Mouse (Mus musculus): Measurements from ENCODE around the gene Colgalt1. TPM values are rescaled to one million over a fixed set of nuclear protein-coding genes. Genes with fewer than 3 reads are reported as not detected.

Colgalt1 gene
- total and polyA plus RNA-seq, 3 experiments: 72.0 to 85.3 (median 73.7) TPM

DNA sequence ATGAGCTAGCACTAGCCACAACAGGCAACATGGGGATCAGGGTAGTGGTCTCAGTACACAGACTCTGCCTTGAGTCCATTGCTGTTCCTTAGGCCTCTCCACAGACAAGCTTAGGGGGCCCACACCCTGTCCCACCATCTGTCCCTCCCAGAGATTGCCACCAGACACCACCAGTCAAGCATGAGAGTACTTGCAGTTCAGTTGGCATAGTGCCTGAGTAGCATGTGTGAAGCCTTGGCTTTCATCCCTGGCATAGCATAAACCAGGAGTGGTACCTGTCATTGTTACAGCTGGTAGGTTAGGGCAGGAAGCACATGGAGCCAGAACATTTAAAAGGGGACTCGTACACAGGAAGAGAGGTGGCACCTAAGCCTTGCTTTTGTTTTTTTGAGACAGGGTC lies 49.0 kb downstream of the Colgalt1 start:
- dilution Hi-C loops (cut with MboI; ENCODE audit: extremely low pct_ligation_motif_present, extremely low pct_unique_long_range_greater_than_20kb, low sequenced_read_pairs) (no loop called here), in situ Hi-C loops (cut with MboI; ENCODE audit: low pct_ligation_motif_present, low pct_unique_long_range_greater_than_20kb, low sequenced_read_pairs) (no loop called here)
- no peaks in the 10 kb centered on the region for H3K36me3 ChIP-seq (replicated peaks in 1 of 2; ENCODE audit: control insufficient read depth in 1 of 2, insufficient read depth in 1 of 2, low read length in 1 of 2)
- H3K9me3 ChIP-seq (replicated peaks; ENCODE audit: low read length): no peaks in the 10 kb centered on the region
- no peak for TF ChIP-seq MEF2A (IDR thresholded peaks at IDR 0.05; ENCODE audit: borderline replicate concordance, low read depth, low read length)
- no peak for TF ChIP-seq MYC (IDR thresholded peaks at IDR 0.05; ENCODE audit: low read depth, low read length)
- TF ChIP-seq JUND (conservative IDR thresholded peaks at IDR 0.05; ENCODE audit: low read depth, low read length): no peak
- no peak for TF ChIP-seq ELF1 (IDR thresholded peaks at IDR 0.05; ENCODE audit: low read depth, low read length)
- TF ChIP-seq BHLHE40 (IDR thresholded peaks at IDR 0.05; ENCODE audit: low read depth, low read length): no peak
- TF ChIP-seq TBP (conservative IDR thresholded peaks at IDR 0.05; ENCODE audit: low read depth, low read length): no peak
- no peak for TF ChIP-seq NELFE (IDR thresholded peaks at IDR 0.05; ENCODE audit: low read depth, low read length)
- no peak for TF ChIP-seq GABPA (IDR thresholded peaks at IDR 0.05; ENCODE audit: insufficient replicate concordance, low read depth, low read length)
- TF ChIP-seq ZMIZ1 (IDR thresholded peaks at IDR 0.05; ENCODE audit: low read depth, low read length): no peak
- TF ChIP-seq POLR2AphosphoS2 (IDR thresholded peaks at IDR 0.05; ENCODE audit: low read depth, low read length): no peak
- no peak for TF ChIP-seq TCF12 (IDR thresholded peaks at IDR 0.05; ENCODE audit: low read depth, low read length)
- TF ChIP-seq SIN3A (IDR thresholded peaks at IDR 0.05; ENCODE audit: low read length): no peak
- TF ChIP-seq ZNF384 (IDR thresholded peaks at IDR 0.05; ENCODE audit: low read depth, low read length): no peak
- TF ChIP-seq PAX5 (IDR thresholded peaks at IDR 0.05; ENCODE audit: low read length): no peak
- TF ChIP-seq CHD1 (IDR thresholded peaks at IDR 0.05; ENCODE audit: low read depth, low read length): no peak
- TF ChIP-seq EP300 (IDR thresholded peaks at IDR 0.05; ENCODE audit: low read length): no peak
- H3K27me3 ChIP-seq (replicated peaks): peaks cover 6% of the 10 kb centered on the region
- no peak overlapping the region for H3K9ac ChIP-seq (ENCODE audit: insufficient read depth, low read depth)
- DNase-seq (ENCODE audit: extremely low read depth): no peak
- no peak overlapping the region for H3K4me2 ChIP-seq (ENCODE audit: insufficient read depth, low read depth, poor library complexity, severe bottlenecking)
- H3K79me2 ChIP-seq (replicated peaks; ENCODE audit: control insufficient read depth, extremely low read depth, insufficient read depth, poor library complexity, severe bottlenecking): no peaks in the 10 kb centered on the region
- no peak overlapping the region for H3K4me3 ChIP-seq (replicated peaks in 1 of 3; ENCODE audit: low read depth in 2 of 3, low read length in 2 of 3, poor library complexity in 1 of 3)
- peaks cover 3 to 6% of the 10 kb centered on the region in 2 experiments; a peak in 3 of 4 replicates for H3K4me1 ChIP-seq (ENCODE audit: control insufficient read depth in 1 of 2, insufficient read depth in 2 of 2)
- H3K27ac ChIP-seq (ENCODE audit: insufficient read depth, low read depth): no peak overlapping the region

DNA sequence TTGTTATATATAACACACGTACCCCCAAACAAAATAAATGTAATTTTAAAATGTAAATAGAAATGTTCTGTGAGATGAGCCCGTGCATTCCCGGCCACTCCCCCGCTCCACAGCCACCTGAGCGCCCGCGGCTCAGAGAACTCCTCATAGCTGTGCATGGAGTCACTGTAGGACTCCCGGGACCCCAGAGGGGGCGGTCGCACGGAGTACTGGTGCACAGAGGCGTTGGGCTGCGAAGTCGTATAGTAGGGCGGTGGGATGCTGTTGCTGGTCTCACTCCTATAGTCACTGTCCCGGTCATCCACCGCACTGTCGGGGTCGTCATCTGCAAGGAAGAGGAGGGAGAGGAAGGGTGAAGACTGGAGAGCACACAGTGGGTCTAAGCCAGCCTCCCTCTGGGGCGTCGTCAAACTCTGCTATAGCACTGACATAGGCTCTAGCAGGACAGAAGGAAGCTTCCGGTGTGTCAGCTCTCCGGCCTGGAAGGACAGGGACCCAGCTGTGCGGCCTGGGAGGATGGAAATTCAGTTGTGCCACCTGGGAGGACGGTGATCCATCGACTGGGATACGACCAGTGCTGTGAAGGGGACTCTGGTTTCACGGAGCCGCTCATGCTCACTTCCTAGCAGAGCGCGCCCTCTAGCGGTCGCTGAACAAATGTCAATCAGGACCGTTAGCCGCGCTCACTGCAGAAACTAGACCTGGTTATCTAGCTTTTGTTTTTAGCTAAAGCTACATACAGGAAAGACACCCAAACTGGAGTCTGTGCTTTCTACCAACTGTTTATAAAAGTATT lies 49.7 kb downstream of the Colgalt1 start:
- H3K4me1 ChIP-seq (ENCODE audit: control insufficient read depth in 1 of 2, insufficient read depth in 2 of 2): peaks cover 6 to 11% of the 10 kb centered on the region in 2 experiments
- in situ Hi-C loops (cut with MboI; ENCODE audit: low pct_ligation_motif_present, low pct_unique_long_range_greater_than_20kb, low sequenced_read_pairs): no loop called here
- dilution Hi-C loops (cut with MboI; ENCODE audit: extremely low pct_ligation_motif_present, extremely low pct_unique_long_range_greater_than_20kb, low sequenced_read_pairs): no loop called here
- H3K4me2 ChIP-seq (ENCODE audit: insufficient read depth, low read depth, poor library complexity, severe bottlenecking): no peak overlapping the region
- peak; percentile 87 for DNase-seq (ENCODE audit: extremely low read depth)
- H3K27me3 ChIP-seq (replicated peaks): peaks cover 6% of the 10 kb centered on the region
- no peak overlapping the region for H3K4me3 ChIP-seq (replicated peaks in 1 of 3; ENCODE audit: low read depth in 2 of 3, low read length in 2 of 3, poor library complexity in 1 of 3)
- no peaks in the 10 kb centered on the region for H3K36me3 ChIP-seq (replicated peaks in 1 of 2; ENCODE audit: control insufficient read depth in 1 of 2, insufficient read depth in 1 of 2, low read length in 1 of 2)
- H3K79me2 ChIP-seq (replicated peaks; ENCODE audit: control insufficient read depth, extremely low read depth, insufficient read depth, poor library complexity, severe bottlenecking): no peaks in the 10 kb centered on the region
- no peaks in the 10 kb centered on the region for H3K9me3 ChIP-seq (replicated peaks; ENCODE audit: low read length)
- no peak overlapping the region for H3K27ac ChIP-seq (ENCODE audit: insufficient read depth, low read depth)
- H3K9ac ChIP-seq (ENCODE audit: insufficient read depth, low read depth): no peak overlapping the region
- no peak for TF ChIP-seq HCFC1 (IDR thresholded peaks at IDR 0.05; ENCODE audit: low read depth, low read length)
- no peak for TF ChIP-seq ZNF384 (IDR thresholded peaks at IDR 0.05; ENCODE audit: low read depth, low read length)
- TF ChIP-seq IRF4 (IDR thresholded peaks at IDR 0.05; ENCODE audit: low read depth, low read length): peak; percentile 47; the same call in 1 of the 2 replicates
- no peak for TF ChIP-seq ZMIZ1 (IDR thresholded peaks at IDR 0.05; ENCODE audit: low read depth, low read length)
- TF ChIP-seq USF2 (conservative IDR thresholded peaks at IDR 0.05; ENCODE audit: low read depth, low read length): no peak
- TF ChIP-seq CTCF (conservative IDR thresholded peaks at IDR 0.05 in 1 of 2, IDR thresholded peaks at IDR 0.05 in 1 of 2; ENCODE audit: low read depth in 2 of 2, low read length in 2 of 2): peak; percentile 66 to 96
- no peak for TF ChIP-seq ETS1 (conservative IDR thresholded peaks at IDR 0.05; ENCODE audit: low read depth, low read length)
- TF ChIP-seq RAD21 (IDR thresholded peaks at IDR 0.05; ENCODE audit: low read depth, low read length): peak; percentile 99
- TF ChIP-seq RCOR1 (conservative IDR thresholded peaks at IDR 0.05; ENCODE audit: low read depth, low read length): no peak
- peak; percentile 50; the same call in 1 of the 2 replicates for TF ChIP-seq MYC (IDR thresholded peaks at IDR 0.05; ENCODE audit: low read depth, low read length)
- 0 out of 2 replicates have a peak, but pooled peaks have one; percentile 5 for TF ChIP-seq MAX (IDR thresholded peaks at IDR 0.05; ENCODE audit: low read length)
- TF ChIP-seq TCF12 (IDR thresholded peaks at IDR 0.05; ENCODE audit: low read depth, low read length): no peak
- no peak for TF ChIP-seq KAT2A (IDR thresholded peaks at IDR 0.05; ENCODE audit: insufficient replicate concordance, low read length)
- no peak for TF ChIP-seq CHD1 (IDR thresholded peaks at IDR 0.05; ENCODE audit: low read depth, low read length)
- TF ChIP-seq POLR2AphosphoS2 (IDR thresholded peaks at IDR 0.05; ENCODE audit: low read depth, low read length): no peak
- TF ChIP-seq PAX5 (IDR thresholded peaks at IDR 0.05; ENCODE audit: low read length): no peak
- TF ChIP-seq JUND (conservative IDR thresholded peaks at IDR 0.05; ENCODE audit: low read depth, low read length): no peak
- no peak for TF ChIP-seq POLR2A (IDR thresholded peaks at IDR 0.05; ENCODE audit: low read depth, low read length)
- TF ChIP-seq TBP (conservative IDR thresholded peaks at IDR 0.05; ENCODE audit: low read depth, low read length): no peak
- peak; percentile 25; the same call in 1 of the 2 replicates for TF ChIP-seq ELF1 (IDR thresholded peaks at IDR 0.05; ENCODE audit: low read depth, low read length)
- TF ChIP-seq USF1 (IDR thresholded peaks at IDR 0.05; ENCODE audit: low read depth, low read length): no peak
- no peak for TF ChIP-seq MAFK (IDR thresholded peaks at IDR 0.05; ENCODE audit: insufficient replicate concordance, low read length)
- TF ChIP-seq CHD2 (IDR thresholded peaks at IDR 0.05; ENCODE audit: low read length): no peak
- peak; percentile 75 for TF ChIP-seq ZC3H11A (IDR thresholded peaks at IDR 0.05; ENCODE audit: low read depth, low read length)
- no peak for TF ChIP-seq EP300 (IDR thresholded peaks at IDR 0.05; ENCODE audit: low read length)

Data from CH12.LX (cell line).